In genomic region chr8:80052838-80053237, GRCm38 (mm10) we compare ENCODE assay signal across 19 mouse cellular contexts.
"Had no signal": no experiment of that assay in that cellular context is flagged by ENCODE, and none has a peak within 500 bp of the region (broad histone marks: within the 10 kb centered on the region; RNA-seq: fewer than 3 reads in every experiment).

No protein-coding gene starts in this region.

- H3K4me3 ChIP-seq: liver, embryonic 12.5 days; midbrain, embryonic 10.5 days; myocyte; neural tube, embryonic 13.5 days; neural tube, embryonic 15.5 days had no signal

- H3K36me3 ChIP-seq: liver, embryonic 12.5 days; midbrain, embryonic 10.5 days; neural tube, embryonic 13.5 days; neural tube, embryonic 15.5 days had no signal

- H3K9ac ChIP-seq: liver, embryonic 12.5 days; liver, embryonic 14.5 days; neural tube, embryonic 13.5 days; neural tube, embryonic 15.5 days had no signal

- H3K27ac ChIP-seq: liver, embryonic 12.5 days; liver, embryonic 14.5 days; midbrain, embryonic 10.5 days; neural tube, embryonic 13.5 days; neural tube, embryonic 15.5 days had no signal

- H3K4me2 ChIP-seq: liver, embryonic 12.5 days; neural tube, embryonic 13.5 days; neural tube, embryonic 15.5 days had no signal

- ATAC-seq: liver, embryonic 12.5 days; midbrain, embryonic 16.5 days had no signal

- H3K9me3 ChIP-seq: liver, embryonic 12.5 days; midbrain, embryonic 10.5 days; neural tube, embryonic 13.5 days; neural tube, embryonic 15.5 days had no signal

- DNase-seq: lung, adult 18-20 months; lung, postnatal 10 days; lung, postnatal 4 days; midbrain, embryonic 14.5 days; retina, postnatal 1 day; right cerebral cortex, adult 18-20 months; right cerebral cortex, postnatal 25 days; right cerebral cortex, postnatal 4 days; spleen, adult 18-20 months; thymus, adult 18-20 months; thymus, postnatal 14 days; thymus, postnatal 36 days had no signal
